Mouse (Mus musculus) MEL (cell line): ENCODE results near the gene Adamts7. TPM values are rescaled to one million over a fixed set of nuclear protein-coding genes. Genes with fewer than 3 reads are reported as not detected.

Experiments
- DNase-seq: peaks from one replicate; pipeline ENCODE4 v3.0.0; 2011; ENCODE audit warnings: low read depth, low spot score
- H3K27ac ChIP-seq: 2 replicates; pipeline ENCODE4 v1.5.1; 2012; ENCODE audit warnings: low read depth, mild to moderate bottlenecking, control low read depth, low read length, moderate library complexity; ENCODE audit not compliant: control insufficient read depth
- H3K27me3 ChIP-seq, 2 experiments: fragments of 150-350 bp in 1 of 2; sonication (generic) in 1 of 2; 2 replicates each; pipeline ENCODE4 v1.6.1; 2012; ENCODE audit warnings: low read length in 2 of 2, mild to moderate bottlenecking in 2 of 2, improper control_type of control experiment in 1 of 2, moderate library complexity in 1 of 2; ENCODE audit not compliant: insufficient read depth in 2 of 2, control insufficient read depth in 1 of 2
- H3K36me3 ChIP-seq, 2 experiments: 2 replicates each; pipeline ENCODE4 v1.6.1; 2012 to 2014; ENCODE audit warnings: low read length in 2 of 2, improper control_type of control experiment in 1 of 2, inconsistent platforms in 1 of 2, mild to moderate bottlenecking in 1 of 2; ENCODE audit not compliant: insufficient read depth in 2 of 2, control insufficient read depth in 1 of 2
- H3K4me1 ChIP-seq, 2 experiments: fragments of 150-350 bp in 1 of 2; sonication (generic) in 1 of 2; 2 replicates each; pipeline ENCODE4 v1.6.1; 2012; ENCODE audit warnings: low read length in 2 of 2, improper control_type of control experiment in 1 of 2, mild to moderate bottlenecking in 1 of 2; ENCODE audit not compliant: insufficient read depth in 2 of 2, control insufficient read depth in 1 of 2
- H3K4me3 ChIP-seq, 2 experiments: fragments of 150-350 bp in 1 of 2; sonication (generic) in 1 of 2; 2 replicates each; pipeline ENCODE4 v1.5.1; 2012; ENCODE audit warnings: low read depth in 2 of 2, low read length in 2 of 2, mild to moderate bottlenecking in 2 of 2, moderate library complexity in 2 of 2, control low read depth in 1 of 2, improper control_type of control experiment in 1 of 2; ENCODE audit not compliant: control insufficient read depth in 1 of 2, insufficient read depth in 1 of 2
- H3K79me2 ChIP-seq: 2 replicates; pipeline ENCODE4 v1.6.1; 2012; ENCODE audit warnings: mild to moderate bottlenecking, low read length, moderate library complexity; ENCODE audit not compliant: control insufficient read depth, poor library complexity, insufficient read depth
- H3K9ac ChIP-seq: 2 replicates; pipeline ENCODE4 v1.6.1; 2012; ENCODE audit warnings: low read depth, mild to moderate bottlenecking, control low read depth, low read length, moderate library complexity; ENCODE audit not compliant: control insufficient read depth, poor library complexity, severe bottlenecking
- H3K9me3 ChIP-seq: fragments of 150-350 bp; sonication (generic); replicated peaks from 2 replicates; pipeline ENCODE4 v1.6.1; 2012; ENCODE audit warnings: mild to moderate bottlenecking, low read length, improper control_type of control experiment, moderate library complexity; ENCODE audit not compliant: insufficient read depth
- CHD1 ChIP-seq: IDR thresholded peaks from 2 replicates; pipeline ENCODE4 v1.6.1; 2012; ENCODE audit warnings: low read depth, mild to moderate bottlenecking, inconsistent platforms, low read length, improper control_type of control experiment
- CHD2 ChIP-seq: IDR thresholded peaks from 2 replicates; pipeline ENCODE4 v1.6.1; 2011; ENCODE audit warnings: low read length, improper control_type of control experiment
- CTCF ChIP-seq, 3 experiments: IDR thresholded peaks in 2 of 3; conservative IDR thresholded peaks in 1 of 3; 2 replicates each; pipeline ENCODE4 v1.5.1; 2011 to 2012; ENCODE audit warnings: low read length in 3 of 3, low read depth in 2 of 3, mild to moderate bottlenecking in 2 of 3, improper control_type of control experiment in 1 of 3, inconsistent platforms in 1 of 3, mixed read lengths in 1 of 3, moderate library complexity in 1 of 3; ENCODE audit not compliant: control insufficient read depth in 1 of 3, insufficient read depth in 1 of 3, poor library complexity in 1 of 3, severe bottlenecking in 1 of 3
- EP300 ChIP-seq, 2 experiments: IDR thresholded peaks; 2 replicates each; pipeline ENCODE4 v1.6.1; 2011; ENCODE audit warnings: improper control_type of control experiment in 2 of 2, low read length in 2 of 2, low read depth in 1 of 2, mild to moderate bottlenecking in 1 of 2
- ETS1 ChIP-seq: IDR thresholded peaks from 2 replicates; pipeline ENCODE4 v1.6.1; 2012; ENCODE audit warnings: low read depth, mild to moderate bottlenecking, inconsistent platforms, low read length, improper control_type of control experiment, moderate library complexity
- GABPA ChIP-seq: IDR thresholded peaks from 2 replicates; pipeline ENCODE4 v1.6.1; 2012; ENCODE audit warnings: low read depth, mild to moderate bottlenecking, inconsistent platforms, low read length, improper control_type of control experiment, moderate library complexity
- MAX ChIP-seq: IDR thresholded peaks from 2 replicates; pipeline ENCODE4 v1.6.1; 2011; ENCODE audit warnings: low read length, improper control_type of control experiment
- NRF1 ChIP-seq: IDR thresholded peaks from 2 replicates; pipeline ENCODE4 v1.6.1; 2014; ENCODE audit warnings: low read depth, mild to moderate bottlenecking, inconsistent platforms, low read length, improper control_type of control experiment, moderate library complexity; ENCODE audit not compliant: poor library complexity, insufficient read depth, severe bottlenecking
- POLR2A ChIP-seq, 2 experiments: IDR thresholded peaks; 2 replicates each; pipeline ENCODE4 v1.6.1; 2011 to 2012; ENCODE audit warnings: low read length in 2 of 2, mild to moderate bottlenecking in 2 of 2, control low read depth in 1 of 2, improper control_type of control experiment in 1 of 2, low read depth in 1 of 2, moderate library complexity in 1 of 2; ENCODE audit not compliant: control insufficient read depth in 1 of 2, insufficient read depth in 1 of 2, poor library complexity in 1 of 2
- TAL1 ChIP-seq: IDR thresholded peaks from 2 replicates; pipeline ENCODE4 v1.6.1; 2012; ENCODE audit warnings: mild to moderate bottlenecking, inconsistent platforms, low read length, moderate library complexity, mixed read lengths
- TBP ChIP-seq: IDR thresholded peaks from 2 replicates; pipeline ENCODE4 v1.8.0; 2011; ENCODE audit warnings: low read depth, low read length, improper control_type of control experiment
- TCF12 ChIP-seq: IDR thresholded peaks from 2 replicates; pipeline ENCODE4 v1.6.1; 2014; ENCODE audit warnings: low read depth, mild to moderate bottlenecking, inconsistent platforms, low read length, improper control_type of control experiment, moderate library complexity
- UBTF ChIP-seq: IDR thresholded peaks from 2 replicates; pipeline ENCODE4 v1.6.1; 2012; ENCODE audit warnings: low read depth, mild to moderate bottlenecking, inconsistent platforms, low read length, improper control_type of control experiment, moderate library complexity, borderline replicate concordance; ENCODE audit not compliant: insufficient read depth
- ZNF384 ChIP-seq: IDR thresholded peaks from 2 replicates; pipeline ENCODE4 v1.6.1; 2012; ENCODE audit warnings: low read depth, mild to moderate bottlenecking, inconsistent platforms, low read length, improper control_type of control experiment
- polyA plus RNA-seq, 2 experiments: library from polyadenylated mRNA; stranded (reverse) in 1 of 2; unstranded in 1 of 2; fragments of >175 nt in 1 of 2; fragments of >200 nt in 1 of 2; gene quantifications; 2 replicates each; pipeline versions ENCODE4 v1.2.1 to v1.2.4; 2012; ENCODE audit warnings: low replicate concordance in 2 of 2, low read depth in 1 of 2; ENCODE audit not compliant: insufficient read length in 2 of 2, insufficient read depth in 1 of 2, missing spikeins in 1 of 2
- total RNA-seq: library from RNA; depleted of rRNA; stranded (reverse); fragments of 300-350 nt; gene quantifications from 2 replicates; pipeline ENCODE4 v1.2.3, GENCODE M21; 2012

Adamts7 gene
- total and polyA plus RNA-seq, 3 experiments: 0.03 TPM; not detected in 2

GRCm38 (mm10) chr9:90250141-90250775, 87.4 kb downstream of the Adamts7 start (continued):
- TF ChIP-seq TCF12 (peak; percentile 97), TBP (peak; percentile 52; the same call in 1 of the 2 replicates), CHD1 (no peak)

GRCm38 (mm10) chr9:90250964-90251750, 88.3 kb downstream of the Adamts7 start:
- Histone ChIP-seq H3K79me2 (peaks cover 3% of the 10 kb centered on the region; the same call in 1 of the 2 replicates), H3K4me1 (peaks cover 26 to 41% of the 10 kb centered on the region in 2 experiments), H3K36me3 (peaks cover 1 to 45% of the 10 kb centered on the region in 2 experiments; a peak in 3 of 4 replicates), H3K9me3 (no peaks in the 10 kb centered on the region)
- no peak for TF ChIP-seq GABPA
- TF ChIP-seq NRF1: no peak
- TF ChIP-seq TBP: 0 out of 2 replicates have a peak, but pooled peaks have one; percentile 15
- 0 out of 2 replicates have a peak, but pooled peaks have one; percentile 12 for TF ChIP-seq TAL1
- TF ChIP-seq CTCF (IDR thresholded peaks at IDR 0.05 in 2 of 3, conservative IDR thresholded peaks at IDR 0.05 in 1 of 3; ENCODE audit: control insufficient read depth in 1 of 3, insufficient read depth in 1 of 3, low read depth in 2 of 3, low read length in 3 of 3, poor library complexity in 1 of 3, severe bottlenecking in 1 of 3): no peak
- no peak for TF ChIP-seq ETS1
- TF ChIP-seq ZNF384: 0 out of 2 replicates have a peak, but pooled peaks have one; percentile 22
- no peak for TF ChIP-seq MAX
- peak in 1 of 2 experiments; percentile 28; a peak in 1 of 4 replicates for TF ChIP-seq EP300 (IDR thresholded peaks at IDR 0.05; ENCODE audit: low read depth in 1 of 2, low read length in 2 of 2)
- TF ChIP-seq, all 39 proteins: peak for 4
- H3K4me3 ChIP-seq: peak overlapping the region in 1 of 2 experiments; percentile 15; a peak in 1 of 4 replicates
- H3K27me3 ChIP-seq: no peaks in the 10 kb centered on the region
- H3K9ac ChIP-seq: peak overlapping the region; percentile 55
- H3K27ac ChIP-seq: peak overlapping the region; percentile 96
- DNase-seq: peak; percentile 68

- no peaks in the 10 kb centered on the region for H3K27me3 ChIP-seq
- no peak overlapping the region for H3K9ac ChIP-seq
- peaks cover 1 to 51% of the 10 kb centered on the region in 2 experiments; a peak in 3 of 4 replicates for H3K36me3 ChIP-seq
- no peak overlapping the region for H3K4me3 ChIP-seq
- no peak overlapping the region for H3K27ac ChIP-seq
- DNase-seq: no peak
- no peaks in the 10 kb centered on the region for H3K9me3 ChIP-seq
- TF ChIP-seq NRF1 (no peak), POLR2A (IDR thresholded peaks at IDR 0.05; ENCODE audit: control insufficient read depth in 1 of 2, insufficient read depth in 1 of 2, low read depth in 1 of 2, low read length in 2 of 2, poor library complexity in 1 of 2) (no peak), UBTF (no peak), CHD2 (no peak)
- H3K4me1 ChIP-seq: peaks cover 31 to 45% of the 10 kb centered on the region in 2 experiments
- peaks cover 9% of the 10 kb centered on the region; the same call in 1 of the 2 replicates for H3K79me2 ChIP-seq
Observed at GRCm38 (mm10) chr9:90253181-90253580, 90.3 kb downstream of the Adamts7 start.
